Mouse (Mus musculus): ENCODE measurements around the gene Nhlrc2. TPM values are rescaled to one million over a fixed set of nuclear protein-coding genes. Genes with fewer than 3 reads are reported as not detected.
"Not testable (repeated sequence)": the region's sequence is repeated elsewhere in the genome, so short reads cannot be mapped to it uniquely, and the experiment has no call there.

The Nhlrc2 gene
- 10 to 100 TPM; 11.2 to 12.1 TPM for total RNA-seq (2021)

GRCm38 (mm10) chr19:56548230-56549032 is at the start of gene Nhlrc2:
Gene Nhlrc2, plus strand, starts transcription at chr19:56548261.
- peak; percentile 74 to 84 for DNase-seq (ENCODE audit: low spot score in 2 of 2)
- intact Hi-C loops (cut with DNase I), result no loop called here

- intact Hi-C loops (cut with DNase I); DNase-seq (ENCODE audit: low spot score in 2 of 2): not testable (repeated sequence)
Observed at GRCm38 (mm10) chr19:56503069-56503468, 45.0 kb upstream of the Nhlrc2 start.

GRCm38 (mm10) chr19:56503525-56503924 is 44.5 kb upstream of the Nhlrc2 start:
- intact Hi-C loops (cut with DNase I); DNase-seq (ENCODE audit: low spot score in 2 of 2): not testable (repeated sequence)

GRCm38 (mm10) chr19:56511207-56511606 is 36.9 kb upstream of the Nhlrc2 start:
- intact Hi-C loops (cut with DNase I); DNase-seq (ENCODE audit: low spot score in 2 of 2): not testable (repeated sequence)

- intact Hi-C loops (cut with DNase I); DNase-seq (ENCODE audit: low spot score in 2 of 2): not testable (repeated sequence)
Observed at GRCm38 (mm10) chr19:56513527-56513926, 34.5 kb upstream of the Nhlrc2 start.

GRCm38 (mm10) chr19:56519408-56519807 is 28.7 kb upstream of the Nhlrc2 start:
- DNase-seq (ENCODE audit: low spot score in 2 of 2); intact Hi-C loops (cut with DNase I): not testable (repeated sequence)

- intact Hi-C loops (cut with DNase I); DNase-seq (ENCODE audit: low spot score in 2 of 2): not testable (repeated sequence)
Observed at GRCm38 (mm10) chr19:56530529-56530928, 17.5 kb upstream of the Nhlrc2 start.

GRCm38 (mm10) chr19:56531251-56531650 is 16.8 kb upstream of the Nhlrc2 start:
- DNase-seq (ENCODE audit: low spot score in 2 of 2), result no peak
- intact Hi-C loops (cut with DNase I), result no loop called here

- DNase-seq (ENCODE audit: low spot score in 2 of 2), result no peak
- intact Hi-C loops (cut with DNase I), result no loop called here
Observed at GRCm38 (mm10) chr19:56533291-56534071, 14.6 kb upstream of the Nhlrc2 start.

GRCm38 (mm10) chr19:56534337-56534736 is 13.7 kb upstream of the Nhlrc2 start:
- DNase-seq (ENCODE audit: low spot score in 2 of 2), result no peak
- intact Hi-C loops (cut with DNase I), result no loop called here

- no peak for DNase-seq (ENCODE audit: low spot score in 2 of 2)
- intact Hi-C loops (cut with DNase I), result no loop called here
Observed at GRCm38 (mm10) chr19:56535064-56535463, 13.0 kb upstream of the Nhlrc2 start.

GRCm38 (mm10) chr19:56535765-56536164 is 12.3 kb upstream of the Nhlrc2 start:
- no peak for DNase-seq (ENCODE audit: low spot score in 2 of 2)
- intact Hi-C loops (cut with DNase I), result no loop called here

- intact Hi-C loops (cut with DNase I), result no loop called here
- DNase-seq (ENCODE audit: low spot score in 2 of 2), result no peak
Observed at GRCm38 (mm10) chr19:56543320-56543719, 4.7 kb upstream of the Nhlrc2 start.

GRCm38 (mm10) chr19:56544681-56545388 is 3.2 kb upstream of the Nhlrc2 start:
- intact Hi-C loops (cut with DNase I), result no loop called here
- no peak for DNase-seq (ENCODE audit: low spot score in 2 of 2)

- intact Hi-C loops (cut with DNase I), result no loop called here
- peak in 1 of 2 experiments; percentile 65 for DNase-seq (ENCODE audit: low spot score in 2 of 2)
Observed at GRCm38 (mm10) chr19:56546031-56546430, 2.0 kb upstream of the Nhlrc2 start.

GRCm38 (mm10) chr19:56547456-56548229 is 418 bp upstream of the Nhlrc2 start, which contains the start of gene Dclre1a:
Gene Dclre1a, minus strand, starts transcription at chr19:56548222.
- intact Hi-C loops (cut with DNase I), result no loop called here

GRCm38 (mm10) chr19:56549033-56549680 is 1.1 kb downstream of the Nhlrc2 start:
- intact Hi-C loops (cut with DNase I), result no loop called here
- peak in 1 of 2 experiments; percentile 52 for DNase-seq (ENCODE audit: low spot score in 2 of 2)

More at GRCm38 (mm10) chr19:56547456-56548229, 418 bp upstream of the Nhlrc2 start, which contains the start of gene Dclre1a:
- DNase-seq (ENCODE audit: low spot score in 2 of 2), result peak; percentile 63 to 69

- intact Hi-C loops (cut with DNase I), result no loop called here
Observed at GRCm38 (mm10) chr19:56553177-56553576, 5.1 kb downstream of the Nhlrc2 start.

GRCm38 (mm10) chr19:56555972-56556371 is 7.9 kb downstream of the Nhlrc2 start:
- DNase-seq (ENCODE audit: low spot score in 2 of 2), result no peak

More at GRCm38 (mm10) chr19:56553177-56553576, 5.1 kb downstream of the Nhlrc2 start:
- DNase-seq (ENCODE audit: low spot score in 2 of 2), result no peak

More at GRCm38 (mm10) chr19:56555972-56556371, 7.9 kb downstream of the Nhlrc2 start:
- intact Hi-C loops (cut with DNase I), result no loop called here
